8 mouse cellular contexts compared by ENCODE assay signal in genomic region chr10:126002818-126003506, GRCm38 (mm10). TPM values are rescaled to one million over a fixed set of nuclear protein-coding genes. Genes with fewer than 3 reads are reported as not detected.
A peak's percentile ranks its signal among the peaks of the same experiment; 100 is the strongest.
DNase-seq lines count a peak whose midpoint lies in the region; ATAC-seq lines count a peak whose summit lies in the region.

No protein-coding gene starts in this region.

- 0 out of 2 replicates have a peak, but pooled peaks have one; percentile 20 for ATAC-seq in liver, embryonic 11.5 days (replicated peaks; ENCODE audit: low FRiP score)
- ATAC-seq in hindbrain, embryonic 11.5 days (ENCODE audit: low FRiP score), result 0 out of 2 replicates have a peak, but pooled peaks have one; percentile 41

- DNase-seq in liver, embryonic 11.5 days (ENCODE audit: low spot score), result no peak
- DNase-seq in liver, result no peak
- no peak for DNase-seq in hindbrain, embryonic 11.5 days (ENCODE audit: low spot score)
- DNase-seq in kidney, postnatal 36 days, result peak; percentile 62 to 72
- peak; percentile 55 for DNase-seq in right cerebral cortex, postnatal 25 days
- no peak for DNase-seq in embryo, embryonic 11 days
- DNase-seq in urinary bladder, postnatal 36 days (ENCODE audit: low spot score in 2 of 2), result no peak
- no peak for DNase-seq in urinary bladder, postnatal 14 days (ENCODE audit: low spot score)

- no peak overlapping the region for H3K4me2 ChIP-seq in liver, embryonic 11.5 days
- 0 out of 2 replicates have a peak overlapping the region, but pooled peaks have one; percentile 17 for H3K4me2 ChIP-seq in hindbrain, embryonic 11.5 days (replicated peaks; ENCODE audit: low read depth, low read length)

- 82% methylated on average over 18 of the region's 18 CpGs for WGBS in liver, embryonic 11.5 days
- 52% methylated on average over 18 of the region's 18 CpGs for WGBS in hindbrain, embryonic 11.5 days

- H3K27ac ChIP-seq in liver, embryonic 11.5 days (ENCODE audit: low read depth, low read length), result no peak overlapping the region
- no peak overlapping the region for H3K27ac ChIP-seq in hindbrain, embryonic 11.5 days (ENCODE audit: low read depth, low read length)

- no peak overlapping the region for H3K4me3 ChIP-seq in liver, embryonic 11.5 days (ENCODE audit: low read depth, low read length)
- H3K4me3 ChIP-seq in hindbrain, embryonic 11.5 days (ENCODE audit: low read depth, low read length), result no peak overlapping the region

- no peaks in the 10 kb centered on the region for H3K36me3 ChIP-seq in liver, embryonic 11.5 days (ENCODE audit: control insufficient read depth, insufficient read depth, low read length)
- no peaks in the 10 kb centered on the region for H3K36me3 ChIP-seq in hindbrain, embryonic 11.5 days (ENCODE audit: control insufficient read depth, insufficient read depth, low read length)

- H3K27me3 ChIP-seq in liver, embryonic 11.5 days (replicated peaks; ENCODE audit: control insufficient read depth, insufficient read depth, low read length), result no peaks in the 10 kb centered on the region
- H3K27me3 ChIP-seq in hindbrain, embryonic 11.5 days (ENCODE audit: control insufficient read depth, insufficient read depth, low read length), result no peaks in the 10 kb centered on the region

- H3K9me3 ChIP-seq in liver, embryonic 11.5 days (ENCODE audit: control insufficient read depth, low read length), result no peaks in the 10 kb centered on the region
- H3K9me3 ChIP-seq in hindbrain, embryonic 11.5 days (ENCODE audit: control insufficient read depth, low read length), result no peaks in the 10 kb centered on the region

- H3K9ac ChIP-seq in liver, embryonic 11.5 days (ENCODE audit: low read depth, low read length), result no peak overlapping the region
- no peak overlapping the region for H3K9ac ChIP-seq in hindbrain, embryonic 11.5 days (ENCODE audit: low read depth, low read length)

- no peaks in the 10 kb centered on the region for H3K4me1 ChIP-seq in liver, embryonic 11.5 days (replicated peaks; ENCODE audit: control insufficient read depth, insufficient read depth, low read length)
- no peaks in the 10 kb centered on the region for H3K4me1 ChIP-seq in hindbrain, embryonic 11.5 days (replicated peaks; ENCODE audit: control insufficient read depth, insufficient read depth, low read length)

RNA-seq across cellular contexts. Expression of gene Lrig3, which starts 37.0 kb away (rescaled TPM):
- 3.6 and 4.0 TPM in 2 replicates for polyA plus RNA-seq in liver, embryonic 11.5 days (2014; fragmentation: Nextera tagmentation; extraction: Ambion mirVana)
- polyA plus RNA-seq in hindbrain, embryonic 11.5 days (2014; fragmentation: Nextera tagmentation; extraction: Ambion mirVana), result 14.1 and 18.8 TPM in 2 replicates

Comparison
In these comparisons a context has a peak if more than half of its experiments do, and no peak if none do; other contexts are left out.
1. DNase-seq: peak in kidney, postnatal 36 days (2 of 2) and right cerebral cortex, postnatal 25 days (single experiment); none in liver, embryonic 11.5 days (single experiment), liver (single experiment), hindbrain, embryonic 11.5 days (single experiment), embryo, embryonic 11 days (single experiment), urinary bladder, postnatal 36 days (0 of 2) and urinary bladder, postnatal 14 days (single experiment).